Mouse (Mus musculus) small intestine, adult 2 months (tissue): ENCODE measurements at regions not wholly inside any gene's neighbourhood (a gene's known extent, or its start where the extent isn't known, plus 50 kb on each side); places are given as distances from the start of the nearest gene placed in this dataset.

Experiments used
- CTCF ChIP-seq: fragments of 200-500 bp; IDR thresholded peaks from 2 replicates; pipeline ENCODE4 v1.5.1; 2012; ENCODE audit warnings: low read depth, mild to moderate bottlenecking, control low read depth, inconsistent platforms, low read length, moderate library complexity, mixed read lengths; ENCODE audit not compliant: insufficient replicate concordance, insufficient read length; ENCODE audit errors: extremely low read depth
- POLR2A ChIP-seq: fragments of 200-500 bp; IDR thresholded peaks from 2 replicates; pipeline ENCODE4 v1.6.1; 2012; ENCODE audit warnings: low read depth, mild to moderate bottlenecking, control low read depth, inconsistent platforms, low read length, moderate library complexity

DNA sequence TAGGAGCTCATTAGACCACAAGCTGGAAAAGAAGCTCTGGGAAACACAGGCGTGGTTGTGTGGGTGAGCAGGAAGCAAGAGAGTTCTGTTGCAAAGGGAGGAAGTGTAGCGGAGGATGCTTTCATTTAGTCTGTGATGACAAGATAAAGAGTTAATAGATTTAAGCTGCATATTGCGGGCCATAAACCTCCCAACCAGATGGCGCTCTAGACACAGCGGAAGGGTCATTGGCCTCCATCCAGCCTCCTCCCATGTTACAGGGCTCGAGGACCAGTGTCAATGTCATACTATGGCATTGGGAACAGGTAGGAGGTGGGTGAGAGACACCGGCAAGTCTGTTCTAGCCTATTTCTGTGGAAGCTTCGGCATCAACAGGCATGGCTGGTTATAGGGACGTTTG lies 908.4 kb downstream of the Mrps31 start:
- TF ChIP-seq CTCF (no peak), POLR2A (no peak)
